Mouse (Mus musculus): Measurements from ENCODE around the gene Grik4.

Gene Grik4

GRCm38 (mm10) chr9:42859959-42860794 is 84.1 kb downstream of the Grik4 start:
- DNase-seq (ENCODE audit: low read depth): no peak

GRCm38 (mm10) chr9:42858998-42859690 is 85.1 kb downstream of the Grik4 start:
- no peak for DNase-seq (ENCODE audit: low read depth)

GRCm38 (mm10) chr9:42858576-42858975 is 85.7 kb downstream of the Grik4 start:
- no peak for DNase-seq (ENCODE audit: low read depth)

- DNase-seq (ENCODE audit: low read depth): no peak
Observed at GRCm38 (mm10) chr9:42857756-42858155, 86.5 kb downstream of the Grik4 start.

- no peak for DNase-seq (ENCODE audit: low read depth)
Observed at GRCm38 (mm10) chr9:42853077-42853476, 91.2 kb downstream of the Grik4 start.

- DNase-seq (ENCODE audit: low read depth): no peak
Observed at GRCm38 (mm10) chr9:42850063-42850462, 94.2 kb downstream of the Grik4 start.

- DNase-seq (ENCODE audit: low read depth): no peak
Observed at GRCm38 (mm10) chr9:42848061-42848460, 96.2 kb downstream of the Grik4 start.

- DNase-seq (ENCODE audit: low read depth): no peak
Observed at GRCm38 (mm10) chr9:42846676-42847425, 97.4 kb downstream of the Grik4 start.

GRCm38 (mm10) chr9:42846139-42846538 is 98.2 kb downstream of the Grik4 start:
- DNase-seq (ENCODE audit: low read depth): no peak

- DNase-seq (ENCODE audit: low read depth): no peak
Observed at GRCm38 (mm10) chr9:42844301-42844700, 100.0 kb downstream of the Grik4 start.

GRCm38 (mm10) chr9:42838299-42838698 is 106.0 kb downstream of the Grik4 start:
- DNase-seq (ENCODE audit: low read depth): no peak

- DNase-seq (ENCODE audit: low read depth): no peak
Observed at GRCm38 (mm10) chr9:42837498-42837897, 106.8 kb downstream of the Grik4 start.

- no peak for DNase-seq (ENCODE audit: low read depth)
Observed at GRCm38 (mm10) chr9:42831558-42831957, 112.7 kb downstream of the Grik4 start.

GRCm38 (mm10) chr9:42819247-42819646 is 125.0 kb downstream of the Grik4 start:
- peak; percentile 37 for DNase-seq (ENCODE audit: low read depth)

- DNase-seq (ENCODE audit: low read depth): no peak
Observed at GRCm38 (mm10) chr9:42816815-42817214, 127.5 kb downstream of the Grik4 start.

- no peak for DNase-seq (ENCODE audit: low read depth)
Observed at GRCm38 (mm10) chr9:42809146-42809545, 135.1 kb downstream of the Grik4 start.

GRCm38 (mm10) chr9:42808394-42808793 is 135.9 kb downstream of the Grik4 start:
- peak; percentile 13 for DNase-seq (ENCODE audit: low read depth)

- no peak for DNase-seq (ENCODE audit: low read depth)
Observed at GRCm38 (mm10) chr9:42803061-42803491, 141.2 kb downstream of the Grik4 start.

GRCm38 (mm10) chr9:42801929-42802328 is 142.4 kb downstream of the Grik4 start:
- DNase-seq (ENCODE audit: low read depth): no peak

GRCm38 (mm10) chr9:42800138-42800537 is 144.2 kb downstream of the Grik4 start:
- DNase-seq (ENCODE audit: low read depth): no peak

- DNase-seq (ENCODE audit: low read depth): no peak
Observed at GRCm38 (mm10) chr9:42799694-42800093, 144.6 kb downstream of the Grik4 start.

GRCm38 (mm10) chr9:42799242-42799641 is 145.1 kb downstream of the Grik4 start:
- DNase-seq (ENCODE audit: low read depth): no peak

GRCm38 (mm10) chr9:42798280-42798679 is 146.0 kb downstream of the Grik4 start:
- no peak for DNase-seq (ENCODE audit: low read depth)
